11 mouse cellular contexts compared by ENCODE assay signal in the genomic region with DNA sequence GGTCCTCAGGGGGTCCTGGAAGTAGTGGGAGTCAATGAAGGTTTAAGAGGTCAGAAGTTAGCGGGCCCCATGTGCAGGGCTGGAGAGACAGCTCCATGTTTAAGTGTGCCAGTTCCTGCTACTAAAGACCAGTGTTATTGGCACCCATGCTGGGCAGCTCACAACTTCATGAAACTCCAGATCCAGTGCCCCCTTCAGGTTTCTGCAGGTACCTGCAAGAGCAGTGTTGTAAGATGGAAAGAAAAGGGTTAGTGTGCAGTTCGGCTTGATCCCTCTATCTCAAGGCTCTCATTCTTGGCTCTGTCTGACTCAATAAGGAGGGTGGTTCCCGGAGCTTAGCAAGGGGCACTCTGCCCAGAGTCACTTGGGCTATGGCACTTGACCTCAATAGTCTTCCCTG. TPM values are rescaled to one million over a fixed set of nuclear protein-coding genes. Genes with fewer than 3 reads are reported as not detected.
DNase-seq lines count a peak whose midpoint lies in the region; ATAC-seq lines count a peak whose summit lies in the region.
"Had no signal": no experiment of that assay in that cellular context is flagged by ENCODE, and none has a peak within 500 bp of the region (broad histone marks: within the 10 kb centered on the region; RNA-seq: fewer than 3 reads in every experiment).

No protein-coding gene starts in this region.

- H3K9me3 ChIP-seq in hindbrain, embryonic 13.5 days, result no peaks in the 10 kb centered on the region
- H3K9me3 ChIP-seq in hindbrain, embryonic 10.5 days, result no peaks in the 10 kb centered on the region
- no peaks in the 10 kb centered on the region for H3K9me3 ChIP-seq in midbrain, embryonic 15.5 days
- H3K9me3 ChIP-seq in midbrain, embryonic 11.5 days (ENCODE audit: control insufficient read depth, low read length), result no peaks in the 10 kb centered on the region
- H3K9me3 ChIP-seq in forebrain, embryonic 10.5 days, result no peaks in the 10 kb centered on the region
- no peaks in the 10 kb centered on the region for H3K9me3 ChIP-seq in neural tube, embryonic 15.5 days (replicated peaks)
- no peaks in the 10 kb centered on the region for H3K9me3 ChIP-seq in liver, embryonic 12.5 days (replicated peaks)
- H3K9me3 ChIP-seq: heart, embryonic 10.5 days; liver, embryonic 15.5 days had no signal

- H3K4me2 ChIP-seq in hindbrain, embryonic 13.5 days, result no peak overlapping the region
- no peak overlapping the region for H3K4me2 ChIP-seq in midbrain, embryonic 15.5 days
- no peak overlapping the region for H3K4me2 ChIP-seq in midbrain, embryonic 11.5 days
- no peak overlapping the region for H3K4me2 ChIP-seq in neural tube, embryonic 15.5 days
- no peak overlapping the region for H3K4me2 ChIP-seq in liver, embryonic 12.5 days
- H3K4me2 ChIP-seq: liver, embryonic 15.5 days had no signal

- no peak for ATAC-seq in hindbrain, embryonic 13.5 days (ENCODE audit: low FRiP score)
- ATAC-seq in midbrain, embryonic 15.5 days (replicated peaks), result no peak
- no peak for ATAC-seq in midbrain, embryonic 11.5 days (ENCODE audit: low FRiP score)
- no peak for ATAC-seq in neural tube, embryonic 15.5 days (ENCODE audit: low FRiP score)
- no peak for ATAC-seq in liver, embryonic 12.5 days

- H3K27ac ChIP-seq in hindbrain, embryonic 13.5 days, result peak overlapping the region; percentile 69; the same call in 1 of the 2 replicates
- H3K27ac ChIP-seq in hindbrain, embryonic 10.5 days, result no peak overlapping the region
- H3K27ac ChIP-seq in midbrain, embryonic 15.5 days, result peak overlapping the region; percentile 70; the same call in 1 of the 2 replicates
- H3K27ac ChIP-seq in midbrain, embryonic 11.5 days (ENCODE audit: low read depth, low read length), result no peak overlapping the region
- H3K27ac ChIP-seq in forebrain, embryonic 10.5 days, result peak overlapping the region; percentile 76; the same call in 1 of the 2 replicates
- peak overlapping the region; percentile 54; the same call in 1 of the 2 replicates for H3K27ac ChIP-seq in neural tube, embryonic 15.5 days (replicated peaks)
- H3K27ac ChIP-seq in liver, embryonic 12.5 days, result no peak overlapping the region
- H3K27ac ChIP-seq: heart, embryonic 10.5 days; liver, embryonic 15.5 days had no signal

- H3K4me3 ChIP-seq in hindbrain, embryonic 13.5 days, result no peak overlapping the region
- H3K4me3 ChIP-seq in hindbrain, embryonic 10.5 days, result no peak overlapping the region
- H3K4me3 ChIP-seq in midbrain, embryonic 15.5 days, result no peak overlapping the region
- H3K4me3 ChIP-seq in midbrain, embryonic 11.5 days (ENCODE audit: low read depth, low read length), result no peak overlapping the region
- H3K4me3 ChIP-seq in forebrain, embryonic 10.5 days, result no peak overlapping the region
- H3K4me3 ChIP-seq in neural tube, embryonic 15.5 days (replicated peaks), result no peak overlapping the region
- H3K4me3 ChIP-seq in liver, embryonic 12.5 days, result no peak overlapping the region
- H3K4me3 ChIP-seq: heart, embryonic 10.5 days; liver, embryonic 15.5 days had no signal

- peaks cover 37% of the 10 kb centered on the region for H3K4me1 ChIP-seq in hindbrain, embryonic 13.5 days (replicated peaks)
- H3K4me1 ChIP-seq in hindbrain, embryonic 10.5 days (replicated peaks), result peaks cover 30% of the 10 kb centered on the region
- peaks cover 33% of the 10 kb centered on the region for H3K4me1 ChIP-seq in midbrain, embryonic 15.5 days
- peaks cover 10% of the 10 kb centered on the region for H3K4me1 ChIP-seq in midbrain, embryonic 11.5 days (ENCODE audit: control insufficient read depth, insufficient read depth, low read length)
- H3K4me1 ChIP-seq in forebrain, embryonic 10.5 days, result peaks cover 43% of the 10 kb centered on the region
- H3K4me1 ChIP-seq in neural tube, embryonic 15.5 days, result peaks cover 27% of the 10 kb centered on the region
- no peaks in the 10 kb centered on the region for H3K4me1 ChIP-seq in liver, embryonic 12.5 days
- H3K4me1 ChIP-seq: liver, embryonic 15.5 days had no signal

- no peaks in the 10 kb centered on the region for H3K27me3 ChIP-seq in hindbrain, embryonic 13.5 days
- H3K27me3 ChIP-seq in hindbrain, embryonic 10.5 days (ENCODE audit: insufficient read depth, poor library complexity, severe bottlenecking), result peaks cover 7% of the 10 kb centered on the region; the same call in 1 of the 2 replicates
- H3K27me3 ChIP-seq in midbrain, embryonic 15.5 days (replicated peaks), result no peaks in the 10 kb centered on the region
- H3K27me3 ChIP-seq in midbrain, embryonic 11.5 days (ENCODE audit: control insufficient read depth, insufficient read depth, low read length), result no peaks in the 10 kb centered on the region
- H3K27me3 ChIP-seq in forebrain, embryonic 10.5 days (ENCODE audit: poor library complexity, severe bottlenecking), result peaks cover 33% of the 10 kb centered on the region
- no peaks in the 10 kb centered on the region for H3K27me3 ChIP-seq in neural tube, embryonic 15.5 days (replicated peaks)
- peaks cover 8% of the 10 kb centered on the region; the same call in 1 of the 2 replicates for H3K27me3 ChIP-seq in liver, embryonic 12.5 days (replicated peaks)

- H3K9ac ChIP-seq in hindbrain, embryonic 13.5 days, result no peak overlapping the region
- H3K9ac ChIP-seq in midbrain, embryonic 15.5 days, result no peak overlapping the region
- no peak overlapping the region for H3K9ac ChIP-seq in midbrain, embryonic 11.5 days (ENCODE audit: low read length)
- no peak overlapping the region for H3K9ac ChIP-seq in neural tube, embryonic 15.5 days (replicated peaks)
- H3K9ac ChIP-seq in liver, embryonic 12.5 days, result no peak overlapping the region
- H3K9ac ChIP-seq: liver, embryonic 15.5 days had no signal

- H3K36me3 ChIP-seq in hindbrain, embryonic 13.5 days, result no peaks in the 10 kb centered on the region
- H3K36me3 ChIP-seq in hindbrain, embryonic 10.5 days, result no peaks in the 10 kb centered on the region
- no peaks in the 10 kb centered on the region for H3K36me3 ChIP-seq in midbrain, embryonic 15.5 days (replicated peaks)
- H3K36me3 ChIP-seq in midbrain, embryonic 11.5 days (ENCODE audit: control insufficient read depth, insufficient read depth, low read length), result no peaks in the 10 kb centered on the region
- no peaks in the 10 kb centered on the region for H3K36me3 ChIP-seq in forebrain, embryonic 10.5 days (replicated peaks)
- no peaks in the 10 kb centered on the region for H3K36me3 ChIP-seq in neural tube, embryonic 15.5 days
- H3K36me3 ChIP-seq in liver, embryonic 12.5 days, result no peaks in the 10 kb centered on the region
- H3K36me3 ChIP-seq: heart, embryonic 10.5 days; liver, embryonic 15.5 days had no signal

- 75% methylated on average over 3 of the region's 3 CpGs for WGBS in hindbrain, embryonic 13.5 days
- WGBS in hindbrain, embryonic 10.5 days, result 84% methylated on average over 3 of the region's 3 CpGs
- 77% methylated on average over 3 of the region's 3 CpGs for WGBS in midbrain, embryonic 15.5 days
- 77% methylated on average over 3 of the region's 3 CpGs for WGBS in midbrain, embryonic 11.5 days
- 87% methylated on average over 3 of the region's 3 CpGs for WGBS in forebrain, embryonic 10.5 days
- WGBS in neural tube, embryonic 15.5 days, result 85% methylated on average over 3 of the region's 3 CpGs
- 60% methylated on average over 3 of the region's 3 CpGs for WGBS in liver, embryonic 12.5 days (ENCODE audit: insufficient replicate concordance)

- no peak for DNase-seq in hindbrain, embryonic 10.5 days (ENCODE audit: low spot score)
- no peak for DNase-seq in midbrain, embryonic 11.5 days (ENCODE audit: low spot score, missing footprints)
- DNase-seq in forebrain, embryonic 10.5 days (ENCODE audit: extremely low spot score, low spot score), result no peak
- DNase-seq in yolk sac, embryonic 10.5 days (ENCODE audit: low spot score), result no peak
- DNase-seq: cerebellum, adult 9-11 months had no signal

RNA-seq across cellular contexts. Expression of a gene that starts 30.1 kb away (rescaled TPM):
- polyA plus RNA-seq in hindbrain, embryonic 13.5 days (2015; fragmentation: Nextera tagmentation; extraction: Ambion mirVana), result 5.0 and 6.8 TPM in 2 replicates
- polyA plus RNA-seq in hindbrain, embryonic 10.5 days (2016; fragmentation: Nextera tagmentation; extraction: Ambion mirVana), result 1.1 and 2.1 TPM in 2 replicates
- polyA plus RNA-seq in midbrain, embryonic 15.5 days (2015; fragmentation: Nextera tagmentation; extraction: Ambion mirVana), result 10.9 and 14.2 TPM in 2 replicates
- 1.4 and 1.8 TPM in 2 replicates for polyA plus RNA-seq in midbrain, embryonic 11.5 days (2014; fragmentation: Nextera tagmentation; extraction: Ambion mirVana)
- 0.66 TPM in 2 replicates for polyA plus RNA-seq in forebrain, embryonic 10.5 days (2016; fragmentation: Nextera tagmentation; extraction: Ambion mirVana)
- 9.5 and 14.9 TPM in 2 replicates for polyA plus RNA-seq in neural tube, embryonic 15.5 days (2015; fragmentation: Nextera tagmentation; extraction: Ambion mirVana)
- 0.19 and 0.41 TPM in 2 replicates for polyA plus RNA-seq in liver, embryonic 12.5 days (2016; fragmentation: Nextera tagmentation; extraction: Ambion mirVana)
- polyA plus RNA-seq: liver, embryonic 15.5 days had no signal

Comparison
In these comparisons a context has a peak if more than half of its experiments do, and no peak if none do; other contexts are left out.
1. H3K27ac ChIP-seq: peak in hindbrain, embryonic 13.5 days (single experiment), midbrain, embryonic 15.5 days (single experiment), forebrain, embryonic 10.5 days (single experiment) and neural tube, embryonic 15.5 days (single experiment); none in hindbrain, embryonic 10.5 days (single experiment), midbrain, embryonic 11.5 days (single experiment) and liver, embryonic 12.5 days (single experiment).